Mouse (Mus musculus) embryonic facial prominence, embryonic 15.5 days (tissue): Measurements from ENCODE around the gene Plcz1. TPM values are rescaled to one million over a fixed set of nuclear protein-coding genes. Genes with fewer than 3 reads are reported as not detected.

Source experiments
- ATAC-seq: fragments of 200-750 bp; cut with Nextera tagmentation; 2 replicates; pipeline ENCODE4 v1.8.0; 2017; ENCODE audit warnings: low read depth, moderate TSS enrichment; ENCODE audit not compliant: insufficient number of reproducible peaks, low FRiP score, low TSS enrichment
- H3K27ac ChIP-seq: fragments of 300-500 bp; sonication (generic); replicated peaks from 2 replicates; pipeline ENCODE4 v1.5.1; 2015; ENCODE audit warnings: mild to moderate bottlenecking, inconsistent platforms
- H3K27me3 ChIP-seq: fragments of 300-500 bp; sonication (generic); 2 replicates; pipeline ENCODE4 v1.6.1; 2015; ENCODE audit warnings: inconsistent platforms
- H3K36me3 ChIP-seq: fragments of 300-500 bp; sonication (generic); 2 replicates; pipeline ENCODE4 v1.6.1; 2015; ENCODE audit warnings: mild to moderate bottlenecking, inconsistent platforms
- H3K4me1 ChIP-seq: fragments of 300-500 bp; sonication (generic); 2 replicates; pipeline ENCODE4 v1.6.1; 2015; ENCODE audit warnings: inconsistent platforms
- H3K4me2 ChIP-seq: fragments of 300-500 bp; sonication (generic); replicated peaks from 2 replicates; pipeline ENCODE4 v1.6.1; 2015; ENCODE audit warnings: mild to moderate bottlenecking, inconsistent platforms
- H3K4me3 ChIP-seq: fragments of 300-500 bp; sonication (generic); replicated peaks from 2 replicates; pipeline ENCODE4 v1.5.1; 2015; ENCODE audit warnings: mild to moderate bottlenecking, inconsistent platforms
- H3K9ac ChIP-seq: fragments of 300-500 bp; sonication (generic); 2 replicates; pipeline ENCODE4 v1.6.1; 2015; ENCODE audit warnings: inconsistent platforms
- H3K9me3 ChIP-seq: fragments of 300-500 bp; sonication (generic); replicated peaks from 2 replicates; pipeline ENCODE4 v1.6.1; 2016; ENCODE audit warnings: inconsistent platforms
- WGBS: fragments of 180-500 bp; shearing (Covaris S2); methylation state at CpG from one replicate; pipeline ENCODE4 v1.1.7; 2015; 5-methylcytosine and 5-hydroxymethylcytosine counted together
- polyA plus RNA-seq: library from polyadenylated mRNA; unstranded; fragments of >200 nt; fragmentation: Nextera tagmentation; extraction: Ambion mirVana; gene quantifications from 2 replicates; pipeline ENCODE4 v1.2.1, GENCODE M21; 2015

Gene Plcz1
- polyA plus RNA-seq, 1 experiment from 2014 or later: not detected

DNA sequence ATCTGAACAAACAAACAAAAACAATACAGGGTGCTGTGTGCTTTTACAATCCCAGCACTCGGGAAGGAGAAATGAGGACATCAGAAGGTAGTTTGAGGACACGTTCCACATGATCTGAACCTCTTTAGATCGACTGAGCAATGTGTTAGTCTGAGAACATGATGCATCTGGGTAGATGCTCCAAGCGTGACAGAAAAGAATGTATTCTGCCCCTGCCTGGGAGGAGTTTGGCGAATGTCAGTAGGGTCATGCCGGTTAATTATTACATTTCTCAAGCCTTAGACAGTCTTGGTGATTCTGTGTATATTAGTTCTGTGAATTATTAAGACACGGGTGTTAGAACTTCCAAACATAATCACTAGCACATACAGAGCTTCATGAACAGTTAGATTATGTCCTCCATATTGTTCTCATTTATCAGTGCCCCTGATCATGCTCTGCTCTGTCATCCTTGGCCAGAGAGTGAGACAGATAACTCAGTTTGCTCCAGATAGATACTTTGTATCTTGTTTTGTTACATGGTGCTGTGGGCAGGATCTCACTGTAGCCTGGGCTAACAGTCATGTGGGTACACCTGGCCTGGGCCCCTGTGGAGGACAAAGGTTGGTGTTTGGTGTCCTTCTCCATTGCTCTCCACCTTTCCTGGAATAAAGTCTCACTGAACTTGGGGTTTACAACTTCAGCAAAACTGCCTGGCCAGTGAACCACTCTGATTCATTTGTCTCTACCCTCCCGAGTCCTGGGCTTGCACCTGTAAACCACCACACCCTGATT is 94.0 kb downstream of the Plcz1 start:
- Histone ChIP-seq H3K4me2 (no peak overlapping the region), H3K9me3 (no peaks in the 10 kb centered on the region), H3K27ac (no peak overlapping the region), H3K27me3 (no peaks in the 10 kb centered on the region), H3K4me1 (no peaks in the 10 kb centered on the region), H3K4me3 (no peak overlapping the region), H3K9ac (no peak overlapping the region), H3K36me3 (no peaks in the 10 kb centered on the region)
- no peak for ATAC-seq
- 81% methylated on average over 8 of the region's 8 CpGs for WGBS

Other genes starting within 250 kb of the Plcz1 start
- gene Capza3, start 205 bp downstream of the Plcz1 start, polyA plus RNA-seq: not detected in 2 replicates